Mouse (Mus musculus) monocyte, adult 5-6 weeks (primary cell): Measurements from ENCODE around the gene Gsta3. TPM values are rescaled to one million over a fixed set of nuclear protein-coding genes. Genes with fewer than 3 reads are reported as not detected.
"Not testable (repeated sequence)": the region's sequence is repeated elsewhere in the genome, so short reads cannot be mapped to it uniquely, and the experiment has no call there.

Experiments
- ATAC-seq: fragments of 153-309, 156-312 bp; replicated peaks from 2 replicates; pipeline ENCODE4 v1.8.0; 2017; ENCODE audit warnings: mild to moderate bottlenecking; ENCODE audit not compliant: low TSS enrichment, insufficient number of reproducible peaks, severe bottlenecking, poor library complexity, low FRiP score
- total RNA-seq: library from RNA; stranded (forward); fragments of 200-1000, 200-491, 200-594 nt; gene quantifications from 3 replicates; pipeline ENCODE4 v1.2.3, GENCODE M21; 2017

Gene Gsta3
- total RNA-seq, result 0.68 to 4.7 TPM in 2 of 3 replicates, not detected in the other

- no peak for ATAC-seq
Observed at GRCm38 (mm10) chr1:21239911-21240898, at the start of gene Gsta3. Gsta3 (plus strand) TSS chr1:21240589.

GRCm38 (mm10) chr1:21206241-21206640 is 34.1 kb upstream of the Gsta3 start:
- no peak for ATAC-seq

- ATAC-seq, result not testable (repeated sequence)
Observed at GRCm38 (mm10) chr1:21213537-21213936, 26.9 kb upstream of the Gsta3 start.

- not testable (repeated sequence) for ATAC-seq
Observed at GRCm38 (mm10) chr1:21213991-21214692, 26.2 kb upstream of the Gsta3 start.

- peak; percentile 86 for ATAC-seq
Observed at GRCm38 (mm10) chr1:21218489-21218919, 21.9 kb upstream of the Gsta3 start, which contains the start of gene Tmem14a. Tmem14a (plus strand) TSS chr1:21218575.

- ATAC-seq, result no peak
Observed at GRCm38 (mm10) chr1:21227756-21228395, 12.5 kb upstream of the Gsta3 start.

- not testable (repeated sequence) for ATAC-seq
Observed at GRCm38 (mm10) chr1:21228740-21229722, 11.4 kb upstream of the Gsta3 start.

- no peak for ATAC-seq
Observed at GRCm38 (mm10) chr1:21230376-21230775, 10.0 kb upstream of the Gsta3 start.

- ATAC-seq, result no peak
Observed at GRCm38 (mm10) chr1:21231744-21232464, 8.5 kb upstream of the Gsta3 start.

GRCm38 (mm10) chr1:21232516-21232915 is 7.9 kb upstream of the Gsta3 start:
- no peak for ATAC-seq

GRCm38 (mm10) chr1:21235359-21235758 is 5.0 kb upstream of the Gsta3 start:
- no peak for ATAC-seq

- no peak for ATAC-seq
Observed at GRCm38 (mm10) chr1:21241096-21241495, 707 bp downstream of the Gsta3 start.

GRCm38 (mm10) chr1:21244290-21244960 is 4.0 kb downstream of the Gsta3 start:
- ATAC-seq, result no peak

- ATAC-seq, result no peak
Observed at GRCm38 (mm10) chr1:21246136-21246535, 5.7 kb downstream of the Gsta3 start.

GRCm38 (mm10) chr1:21247896-21248295 is 7.5 kb downstream of the Gsta3 start:
- no peak for ATAC-seq

- ATAC-seq, result no peak
Observed at GRCm38 (mm10) chr1:21248560-21249390, 8.4 kb downstream of the Gsta3 start.
